Comparison of ENCODE assay signal across 24 mouse cellular contexts in the genomic region with DNA sequence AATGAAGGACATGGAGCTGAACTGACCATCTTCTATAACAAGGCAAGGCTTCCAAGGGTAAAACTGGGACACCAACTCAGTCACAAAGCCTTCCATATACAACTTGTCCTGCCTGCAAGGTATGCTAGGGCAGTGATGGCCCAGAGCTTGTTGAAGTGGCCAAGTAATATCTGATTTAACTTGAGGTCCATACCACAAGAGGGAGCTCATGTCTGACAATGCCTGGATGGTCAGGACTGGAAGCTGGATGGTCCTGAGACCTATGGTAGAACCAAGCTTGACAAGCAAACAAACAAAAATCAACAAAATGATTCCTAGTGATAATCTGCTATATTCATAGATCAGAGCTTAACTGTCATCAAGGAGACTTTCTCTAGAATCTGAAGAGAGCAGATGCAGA.
A peak's percentile ranks its signal among the peaks of the same experiment; 100 is the strongest.
DNase-seq lines count a peak whose midpoint lies in the region; TF ChIP-seq lines count a peak whose summit lies in the region.
"Had no signal": no experiment of that assay in that cellular context is flagged by ENCODE, and none has a peak within 500 bp of the region (broad histone marks: within the 10 kb centered on the region; RNA-seq: fewer than 3 reads in every experiment).

No protein-coding gene starts in this region.

- H3K27ac ChIP-seq in heart, adult 2 months: no peak overlapping the region
- no peak overlapping the region for H3K27ac ChIP-seq in layer of hippocampus, adult 2 months
- H3K27ac ChIP-seq in ES-E14 (ENCODE audit: insufficient read depth, low read depth, low read length, poor library complexity, severe bottlenecking): no peak overlapping the region
- H3K27ac ChIP-seq in cortical plate, adult 2 months (ENCODE audit: insufficient read depth, low read length): no peak overlapping the region
- H3K27ac ChIP-seq: embryonic facial prominence, embryonic 13.5 days; forebrain, embryonic 10.5 days; hindbrain, embryonic 10.5 days; hindbrain, embryonic 15.5 days; liver, embryonic 14.5 days; midbrain, embryonic 12.5 days; neural tube, embryonic 13.5 days had no signal

- no peaks in the 10 kb centered on the region for H3K36me3 ChIP-seq in heart, adult 2 months (ENCODE audit: control insufficient read depth, insufficient read depth, low read length)
- H3K36me3 ChIP-seq in ES-E14 (ENCODE audit: control insufficient read depth, insufficient read depth, low read length, poor library complexity, severe bottlenecking): no peaks in the 10 kb centered on the region
- H3K36me3 ChIP-seq: embryonic facial prominence, embryonic 13.5 days; forebrain, embryonic 10.5 days; hindbrain, embryonic 10.5 days; hindbrain, embryonic 15.5 days; midbrain, embryonic 12.5 days; neural tube, embryonic 13.5 days had no signal

- H3K4me1 ChIP-seq in heart, adult 2 months (ENCODE audit: control insufficient read depth, insufficient read depth, low read length): no peaks in the 10 kb centered on the region
- H3K4me1 ChIP-seq in ES-E14 (ENCODE audit: control insufficient read depth in 2 of 2, insufficient read depth in 2 of 2, low read length in 2 of 2, poor library complexity in 1 of 2): no peaks in the 10 kb centered on the region
- H3K4me1 ChIP-seq in cortical plate, adult 2 months (ENCODE audit: control insufficient read depth, insufficient read depth, low read length): no peaks in the 10 kb centered on the region
- H3K4me1 ChIP-seq: embryonic facial prominence, embryonic 13.5 days; forebrain, embryonic 10.5 days; hindbrain, embryonic 10.5 days; hindbrain, embryonic 15.5 days; midbrain, embryonic 12.5 days; neural tube, embryonic 13.5 days had no signal

- H3K9ac ChIP-seq in heart, adult 2 months (ENCODE audit: low read depth, low read length): no peak overlapping the region
- H3K9ac ChIP-seq in ES-E14 (ENCODE audit: insufficient read depth, low read depth, low read length, poor library complexity, severe bottlenecking): no peak overlapping the region
- H3K9ac ChIP-seq: embryonic facial prominence, embryonic 13.5 days; hindbrain, embryonic 15.5 days; liver, embryonic 14.5 days; midbrain, embryonic 12.5 days; neural tube, embryonic 13.5 days had no signal

- H3K9me3 ChIP-seq in ES-E14 (ENCODE audit: control insufficient read depth, insufficient read depth, low read depth, low read length): no peaks in the 10 kb centered on the region
- H3K9me3 ChIP-seq: embryonic facial prominence, embryonic 13.5 days; forebrain, embryonic 10.5 days; hindbrain, embryonic 10.5 days; hindbrain, embryonic 15.5 days; midbrain, embryonic 12.5 days; neural tube, embryonic 13.5 days had no signal

- in situ Hi-C loops in ES-E14 (cut with MboI; ENCODE audit: low sequenced_read_pairs in 2 of 2, unreplicated experiment in 2 of 2): no loop called here

- TF ChIP-seq CTCF in heart, adult 2 months (IDR thresholded peaks at IDR 0.05): peak; percentile 52
- TF ChIP-seq CTCF in layer of hippocampus, adult 2 months (conservative IDR thresholded peaks at IDR 0.05): peak; percentile 50
- 0 out of 2 replicates have a peak, but pooled peaks have one; percentile 4 for TF ChIP-seq CTCF in cortical plate, adult 2 months (IDR thresholded peaks at IDR 0.05; ENCODE audit: extremely low read depth, insufficient read depth, low read length)

- no peak for TF ChIP-seq POLR2A in heart, adult 2 months (IDR thresholded peaks at IDR 0.05; ENCODE audit: insufficient read depth, low read depth, low read length)
- no peak for TF ChIP-seq POLR2A in cortical plate, adult 2 months (IDR thresholded peaks at IDR 0.05; ENCODE audit: extremely low read depth, insufficient read depth, low read length)

- H3K4me3 ChIP-seq in heart, adult 2 months: no peak overlapping the region
- H3K4me3 ChIP-seq in layer of hippocampus, adult 2 months: no peak overlapping the region
- no peak overlapping the region for H3K4me3 ChIP-seq in ES-E14 (ENCODE audit: insufficient read depth in 1 of 2, low read depth in 1 of 2, low read length in 2 of 2, poor library complexity in 1 of 2, severe bottlenecking in 1 of 2)
- H3K4me3 ChIP-seq in cortical plate, adult 2 months (ENCODE audit: insufficient read depth, low read length): no peak overlapping the region
- H3K4me3 ChIP-seq: embryonic facial prominence, embryonic 13.5 days; forebrain, embryonic 10.5 days; hindbrain, embryonic 10.5 days; hindbrain, embryonic 15.5 days; midbrain, embryonic 12.5 days; neural tube, embryonic 13.5 days had no signal

- H3K27me3 ChIP-seq in heart, adult 2 months (ENCODE audit: control insufficient read depth, insufficient read depth, low read length): no peaks in the 10 kb centered on the region
- H3K27me3 ChIP-seq: embryonic facial prominence, embryonic 13.5 days; hindbrain, embryonic 15.5 days; midbrain, embryonic 12.5 days; neural tube, embryonic 13.5 days had no signal

- no peak for DNase-seq in heart, adult 2 months
- no peak for DNase-seq in heart, postnatal 4 days
- no peak for DNase-seq in layer of hippocampus, adult 2 months (ENCODE audit: low spot score in 2 of 2)
- DNase-seq in layer of hippocampus, postnatal 10 days (ENCODE audit: low spot score in 2 of 2): no peak
- no peak for DNase-seq in ES-E14 (ENCODE audit: low read depth, low spot score)
- DNase-seq in thymus, adult 18-20 months: no peak
- DNase-seq in kidney, adult 11 months: no peak
- DNase-seq: adrenal gland, postnatal 14 days; cerebellum, adult 11-12 months; cerebellum, adult 9-11 months; gastrocnemius, postnatal 10 days; heart, adult 11 months; layer of hippocampus, postnatal 36 days; liver; lung, adult 2 months; lung, postnatal 14 days had no signal

- intact Hi-C loops in heart, adult 2 months (cut with DNase I): no loop called here

- no peak for TF ChIP-seq EP300 in heart, adult 2 months (IDR thresholded peaks at IDR 0.05; ENCODE audit: insufficient read depth, low read depth, low read length)

- H3K79me2 ChIP-seq in heart, adult 2 months (replicated peaks; ENCODE audit: control insufficient read depth, insufficient read depth, low read length): no peaks in the 10 kb centered on the region

TF ChIP-seq in ES-E14, 5 proteins besides CTCF, POLR2A, EP300 and RAD21:
- TF ChIP-seq ZC3H11A (IDR thresholded peaks at IDR 0.05; ENCODE audit: borderline replicate concordance, low read depth, low read length) (peak; percentile 6; the same call in 1 of the 2 replicates), HCFC1 (IDR thresholded peaks at IDR 0.05; ENCODE audit: borderline replicate concordance, insufficient read depth, low read length) (no peak)
